Mouse (Mus musculus): ENCODE measurements around the gene Efna5.

The Efna5 gene

GRCm38 (mm10) chr17:62785781-62786601 is 95.1 kb downstream of the Efna5 start:
- no peak for DNase-seq

- DNase-seq = peak; percentile 16
Measured at GRCm38 (mm10) chr17:62784274-62785171, 96.6 kb downstream of the Efna5 start.

- DNase-seq = peak; percentile 84
Measured at GRCm38 (mm10) chr17:62783524-62784273, 97.4 kb downstream of the Efna5 start.

- peak; percentile 31 for DNase-seq
Measured at GRCm38 (mm10) chr17:62782826-62783404, 98.2 kb downstream of the Efna5 start.

- DNase-seq = no peak
Measured at GRCm38 (mm10) chr17:62781120-62781519, 100.0 kb downstream of the Efna5 start.

- no peak for DNase-seq
Measured at GRCm38 (mm10) chr17:62777858-62778564, 103.1 kb downstream of the Efna5 start.

- no peak for DNase-seq
Measured at GRCm38 (mm10) chr17:62776710-62777109, 104.4 kb downstream of the Efna5 start.

GRCm38 (mm10) chr17:62775976-62776375 is 105.1 kb downstream of the Efna5 start:
- DNase-seq = no peak

GRCm38 (mm10) chr17:62775401-62775800 is 105.7 kb downstream of the Efna5 start:
- no peak for DNase-seq

GRCm38 (mm10) chr17:62774749-62775148 is 106.4 kb downstream of the Efna5 start:
- no peak for DNase-seq

GRCm38 (mm10) chr17:62766705-62767104 is 114.4 kb downstream of the Efna5 start:
- DNase-seq = no peak

GRCm38 (mm10) chr17:62765165-62765564 is 116.0 kb downstream of the Efna5 start:
- DNase-seq = no peak

- no peak for DNase-seq
Measured at GRCm38 (mm10) chr17:62756951-62757350, 124.2 kb downstream of the Efna5 start.

- DNase-seq = no peak
Measured at GRCm38 (mm10) chr17:62755635-62756034, 125.5 kb downstream of the Efna5 start.

- DNase-seq = no peak
Measured at GRCm38 (mm10) chr17:62754638-62755037, 126.5 kb downstream of the Efna5 start.

GRCm38 (mm10) chr17:62752381-62752889 is 128.7 kb downstream of the Efna5 start:
- no peak for DNase-seq

- DNase-seq = no peak
Measured at GRCm38 (mm10) chr17:62750647-62751046, 130.5 kb downstream of the Efna5 start.

GRCm38 (mm10) chr17:62748803-62749619 is 132.1 kb downstream of the Efna5 start:
- no peak for DNase-seq

GRCm38 (mm10) chr17:62747381-62747780 is 133.7 kb downstream of the Efna5 start:
- DNase-seq = no peak

- no peak for DNase-seq
Measured at GRCm38 (mm10) chr17:62746827-62747226, 134.3 kb downstream of the Efna5 start.

- DNase-seq = no peak
Measured at GRCm38 (mm10) chr17:62745286-62745685, 135.8 kb downstream of the Efna5 start.

All from kidney, adult 18-20 months (tissue).